Mouse (Mus musculus) gastrocnemius, postnatal 10 days (tissue): ENCODE results near the gene Trmo. TPM values are rescaled to one million over a fixed set of nuclear protein-coding genes. Genes with fewer than 3 reads are reported as not detected.

Experiments used
- DNase-seq: peaks from one replicate; pipeline ENCODE4 v3.0.0; 2021; ENCODE audit warnings: mixed read lengths
- total RNA-seq, 2 experiments: library from RNA; stranded (reverse); gene quantifications; 2 replicates each; pipeline ENCODE4 v1.2.3; 2021

Trmo gene
- total RNA-seq, 2 experiments from 2014 or later, result 3.5 to 4.0 TPM

DNA sequence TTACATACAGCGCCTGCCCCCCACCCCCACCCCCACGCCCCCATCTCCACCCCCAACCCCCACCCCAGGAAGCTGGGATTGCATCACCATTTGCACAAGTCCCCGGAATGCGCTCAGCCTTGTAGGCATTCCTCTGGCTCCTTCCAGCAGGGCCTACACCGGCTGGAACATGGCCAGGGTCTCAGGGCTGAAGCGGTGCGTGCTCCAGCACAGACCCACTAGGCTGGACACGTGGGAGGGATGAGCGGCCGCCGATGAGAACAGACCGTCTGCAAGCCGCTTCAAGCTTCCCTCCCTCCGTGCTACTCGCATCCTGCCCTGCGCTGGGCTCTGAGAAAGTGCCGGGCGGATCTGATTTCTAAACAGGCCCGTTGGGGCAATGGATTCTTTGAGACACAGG, 18.2 kb downstream of the Trmo start:
- peak; percentile 76 for DNase-seq

- DNase-seq, result no peak
Observed at GRCm38 (mm10) chr4:46370406-46370805, 18.8 kb downstream of the Trmo start.

DNA sequence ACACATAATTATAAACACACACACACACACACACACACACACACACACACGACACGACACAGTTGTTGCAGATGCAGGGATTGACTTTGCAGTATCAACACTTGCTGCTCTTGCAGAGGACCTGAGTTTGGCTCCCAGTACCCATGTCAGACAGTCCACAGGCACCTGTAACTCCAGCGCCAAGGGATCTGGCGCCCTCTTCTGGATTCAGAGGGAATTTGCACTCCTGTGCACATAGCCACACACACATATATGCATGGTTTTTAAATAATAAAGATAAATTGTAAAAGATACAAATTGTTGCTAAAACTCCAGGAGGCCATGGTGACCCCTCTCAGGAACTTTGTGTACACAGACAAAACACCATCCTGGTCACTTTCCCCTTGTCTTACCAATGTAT, 20.2 kb downstream of the Trmo start:
- DNase-seq, result no peak

- no peak for DNase-seq
Observed at GRCm38 (mm10) chr4:46367487-46367959, 21.7 kb downstream of the Trmo start.

- DNase-seq, result no peak
Observed at GRCm38 (mm10) chr4:46364360-46364759, 24.9 kb downstream of the Trmo start.

DNA sequence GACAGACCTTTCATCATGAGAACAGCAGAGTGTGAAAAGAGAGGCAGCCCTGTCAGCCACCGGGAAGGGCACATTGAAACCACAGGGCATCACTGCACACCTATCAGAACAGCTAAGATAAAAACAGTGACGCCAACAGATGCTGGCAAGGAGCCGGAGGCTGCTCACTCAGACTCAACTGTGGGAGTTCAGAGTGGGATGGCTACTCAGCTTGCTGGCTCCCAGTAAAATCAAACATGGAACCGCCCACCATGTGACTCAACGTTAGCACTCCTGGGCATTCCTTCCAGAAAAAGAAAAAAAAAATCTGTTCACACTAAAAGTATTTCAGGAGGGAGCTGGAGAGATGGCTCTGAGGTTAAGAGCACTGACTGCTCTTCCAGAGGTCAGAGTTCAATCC, 28.0 kb downstream of the Trmo start:
- no peak for DNase-seq

DNA sequence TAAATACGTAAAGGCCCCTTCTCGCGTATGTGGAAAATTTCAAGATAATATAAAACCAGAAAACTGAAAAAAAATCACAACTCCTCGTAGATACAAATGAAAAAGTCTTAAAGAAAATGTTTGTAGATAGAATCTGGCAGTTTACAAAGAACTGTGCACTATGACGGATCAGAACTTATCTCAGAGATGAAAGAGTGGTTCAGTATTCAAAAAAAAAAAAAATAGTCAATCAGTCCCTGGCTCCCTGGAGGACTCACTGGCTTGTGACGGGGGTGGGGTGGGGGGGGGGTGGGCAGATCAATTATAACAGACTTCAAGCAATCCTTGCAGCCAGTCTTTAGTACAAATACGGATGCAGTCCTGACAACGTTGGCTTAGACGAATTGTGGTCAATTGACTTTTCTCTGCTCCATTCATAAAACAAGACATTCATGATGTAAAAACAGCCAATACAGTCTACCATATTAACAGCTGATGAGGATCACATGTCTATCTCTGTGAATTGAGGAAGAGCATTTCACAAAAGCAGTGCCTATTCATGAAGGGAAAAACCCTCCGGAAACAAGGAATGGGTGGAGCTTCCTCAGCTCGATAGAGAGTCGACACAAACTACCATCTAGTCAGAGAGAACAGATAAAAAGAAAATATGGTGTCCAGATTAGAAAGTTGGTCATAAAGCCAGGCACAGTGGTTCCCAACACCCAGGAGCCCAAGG, 29.5 kb downstream of the Trmo start:
- no peak for DNase-seq

DNA sequence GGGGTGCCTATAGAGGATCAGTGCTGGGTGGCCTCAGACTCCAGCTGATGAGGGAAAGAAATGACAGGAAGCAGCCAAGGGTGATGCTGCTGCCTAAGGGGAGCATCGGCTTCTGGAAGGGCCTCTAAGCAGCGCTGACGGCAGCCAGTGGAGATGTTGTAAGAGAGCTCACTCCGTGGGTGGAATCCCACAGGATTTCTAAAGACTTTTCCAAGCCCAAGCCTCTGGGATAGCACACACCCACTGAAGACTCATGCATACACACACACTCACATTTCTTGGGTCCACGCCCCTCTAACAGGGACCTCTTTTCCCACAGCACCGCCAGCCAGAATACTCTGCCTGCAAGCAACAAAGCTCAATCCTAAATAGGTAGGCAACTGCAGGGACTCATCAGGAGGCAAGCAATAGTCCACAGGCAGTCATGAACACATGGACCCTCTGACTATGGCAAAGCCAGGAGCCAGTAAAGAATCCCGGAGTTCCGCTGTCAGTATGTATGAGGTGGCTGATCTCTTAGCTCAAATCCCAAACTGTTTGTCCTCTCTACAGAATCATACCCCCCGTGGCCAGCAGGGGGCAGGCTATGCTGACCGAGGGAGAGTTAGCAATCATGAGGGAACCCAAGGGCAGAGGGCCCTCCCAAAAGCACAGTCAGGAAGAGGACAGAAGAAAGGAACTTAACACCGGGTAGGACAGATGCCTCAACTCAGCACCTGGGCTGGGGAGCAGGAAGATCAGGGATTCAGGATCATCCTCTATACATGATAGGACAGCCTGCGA, 32.7 kb downstream of the Trmo start:
- peak; percentile 78 for DNase-seq

- no peak for DNase-seq
Observed at GRCm38 (mm10) chr4:46353045-46353444, 36.2 kb downstream of the Trmo start.

DNA sequence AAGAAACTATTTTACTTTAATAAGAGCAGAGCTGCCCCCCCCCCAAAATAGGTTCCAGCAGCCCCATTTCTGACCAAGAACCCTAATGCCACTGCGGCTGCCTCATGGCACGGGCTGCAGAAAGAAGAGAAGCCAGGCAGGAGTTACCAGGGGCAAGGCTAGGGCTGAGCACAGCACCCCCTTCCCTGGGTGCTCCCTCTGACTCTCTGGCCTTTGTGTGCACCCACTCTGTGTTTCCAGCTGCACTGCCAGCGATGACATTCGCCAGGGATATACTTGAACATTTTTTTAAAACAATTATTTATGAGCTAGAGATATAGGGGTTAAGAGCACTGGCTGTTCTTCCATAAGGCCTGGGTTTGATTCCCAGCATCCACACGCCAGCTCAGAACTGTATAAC, 39.7 kb downstream of the Trmo start:
- no peak for DNase-seq

DNA sequence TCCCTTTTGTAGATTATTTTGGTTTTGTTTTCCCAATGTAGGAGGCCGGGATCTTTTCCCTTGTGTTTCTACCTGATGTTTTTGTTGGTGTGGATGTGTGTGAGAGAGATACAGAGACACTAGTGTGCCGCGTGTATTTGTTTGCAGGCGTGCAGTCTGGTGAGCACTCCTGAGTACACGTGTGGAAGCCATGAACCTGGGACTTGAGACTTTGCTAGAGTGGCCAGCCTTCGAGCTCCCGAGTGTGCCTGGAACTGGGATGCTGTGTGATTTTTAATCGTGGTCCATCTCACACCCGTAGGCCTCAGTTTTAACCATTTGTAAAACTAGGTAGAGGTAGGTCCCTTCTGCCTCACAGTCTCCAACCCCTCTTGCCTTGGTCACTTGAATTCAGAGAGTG, 40.3 kb downstream of the Trmo start:
- DNase-seq, result no peak

DNA sequence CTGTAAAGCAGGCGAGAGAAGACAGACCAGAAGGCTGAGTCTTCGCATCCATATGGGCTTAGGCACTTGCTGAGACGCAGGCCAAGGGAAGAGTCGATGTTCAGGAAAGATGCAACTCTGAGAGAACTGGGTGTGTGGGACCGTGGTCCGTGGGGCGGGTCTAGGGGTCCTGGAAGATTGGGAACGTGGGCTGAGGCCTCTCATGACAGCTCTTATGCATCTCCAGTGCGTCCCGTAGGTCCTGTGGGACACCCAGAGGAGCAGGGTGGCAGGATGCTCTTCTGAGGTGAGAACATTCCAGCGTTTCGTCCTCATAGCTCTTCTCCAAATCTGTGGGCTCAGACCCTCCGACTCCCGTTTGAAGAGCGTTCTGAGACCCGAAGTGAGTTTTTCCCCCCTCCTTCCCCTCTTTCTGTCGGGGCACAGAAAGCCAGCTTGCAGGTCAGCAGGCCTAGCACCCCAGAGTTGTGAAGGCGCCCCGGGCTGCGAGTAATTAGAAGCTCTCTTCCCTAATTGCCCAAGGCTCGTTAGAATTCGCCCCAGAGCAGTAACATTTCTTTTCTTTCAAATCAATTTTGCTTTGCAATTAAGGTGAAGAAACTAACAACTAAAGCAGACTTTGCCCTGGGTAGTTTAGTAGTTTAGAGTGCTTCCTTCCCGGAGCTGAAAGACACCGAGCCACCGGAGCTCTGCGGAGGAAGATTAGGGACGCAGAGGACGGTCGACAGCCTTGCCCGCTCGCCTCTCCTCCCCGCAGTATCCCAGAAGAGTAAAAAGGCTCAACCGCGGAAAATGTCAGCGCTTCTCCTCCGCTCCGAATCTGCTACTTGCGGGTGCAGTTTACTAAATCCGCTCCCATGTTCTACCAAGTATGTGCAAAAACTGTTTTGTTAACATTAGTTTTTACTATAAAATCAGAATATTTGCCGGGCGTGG, 41.4 kb downstream of the Trmo start:
- no peak for DNase-seq

- DNase-seq, result no peak
Observed at GRCm38 (mm10) chr4:46347141-46347540, 42.1 kb downstream of the Trmo start.

DNA sequence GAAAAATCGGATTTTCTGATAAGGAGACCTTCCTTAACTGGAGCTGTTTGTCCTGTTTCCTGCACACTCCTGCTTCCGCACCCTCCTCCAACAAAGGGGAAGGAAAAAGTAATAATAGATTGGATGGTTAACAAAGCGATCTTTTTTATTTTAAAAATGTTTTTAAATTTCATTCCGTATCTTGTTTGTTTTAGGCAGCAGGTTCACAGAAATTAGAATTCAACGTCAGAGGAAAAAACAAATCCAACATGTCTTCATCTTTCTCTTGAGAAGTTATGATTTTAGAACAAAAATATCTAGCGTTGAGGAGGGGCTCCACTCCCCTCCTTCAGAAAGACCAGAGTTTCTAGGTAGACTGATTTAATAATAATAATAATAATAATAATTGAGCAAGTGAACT, 43.0 kb downstream of the Trmo start:
- no peak for DNase-seq

GRCm38 (mm10) chr4:46345773-46346100, 43.5 kb downstream of the Trmo start:
- DNase-seq, result no peak

DNA sequence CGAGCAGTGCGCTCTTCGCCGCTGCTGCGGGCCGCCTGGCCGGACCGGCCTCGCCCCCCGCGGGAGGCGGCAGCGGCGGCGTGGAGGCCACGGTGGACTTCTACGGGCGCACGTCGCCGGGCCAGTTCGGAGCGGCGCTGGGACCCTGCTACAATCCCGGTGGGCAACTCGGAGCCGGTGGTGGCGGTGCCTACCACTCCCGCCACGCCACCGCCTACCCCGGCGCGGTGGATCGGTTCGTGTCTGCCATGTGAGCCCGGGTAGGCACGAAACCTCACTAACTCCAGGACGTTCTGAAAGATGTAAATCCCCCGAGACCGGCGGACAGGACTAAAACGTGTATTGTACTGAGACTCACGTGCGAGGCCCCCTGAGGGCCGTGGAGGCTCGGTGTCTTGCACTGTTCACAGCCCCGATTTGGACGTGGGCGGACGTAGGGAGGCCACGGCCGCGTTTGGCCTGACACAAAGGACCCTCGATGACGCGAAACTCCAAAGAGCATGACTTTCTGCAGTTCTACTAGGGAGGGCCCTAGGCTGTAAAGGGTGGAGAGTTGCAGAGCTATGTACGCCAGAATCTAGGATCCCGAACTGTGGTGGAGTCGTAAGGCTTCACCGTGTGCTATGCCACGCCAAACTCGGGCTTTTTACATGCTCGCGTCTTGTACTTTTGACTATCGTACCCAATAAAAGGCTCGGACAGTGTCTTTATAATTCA, 44.0 kb downstream of the Trmo start:
- no peak for DNase-seq

- peak; percentile 21 for DNase-seq
Observed at GRCm38 (mm10) chr4:46344288-46344687, 44.9 kb downstream of the Trmo start.

DNA sequence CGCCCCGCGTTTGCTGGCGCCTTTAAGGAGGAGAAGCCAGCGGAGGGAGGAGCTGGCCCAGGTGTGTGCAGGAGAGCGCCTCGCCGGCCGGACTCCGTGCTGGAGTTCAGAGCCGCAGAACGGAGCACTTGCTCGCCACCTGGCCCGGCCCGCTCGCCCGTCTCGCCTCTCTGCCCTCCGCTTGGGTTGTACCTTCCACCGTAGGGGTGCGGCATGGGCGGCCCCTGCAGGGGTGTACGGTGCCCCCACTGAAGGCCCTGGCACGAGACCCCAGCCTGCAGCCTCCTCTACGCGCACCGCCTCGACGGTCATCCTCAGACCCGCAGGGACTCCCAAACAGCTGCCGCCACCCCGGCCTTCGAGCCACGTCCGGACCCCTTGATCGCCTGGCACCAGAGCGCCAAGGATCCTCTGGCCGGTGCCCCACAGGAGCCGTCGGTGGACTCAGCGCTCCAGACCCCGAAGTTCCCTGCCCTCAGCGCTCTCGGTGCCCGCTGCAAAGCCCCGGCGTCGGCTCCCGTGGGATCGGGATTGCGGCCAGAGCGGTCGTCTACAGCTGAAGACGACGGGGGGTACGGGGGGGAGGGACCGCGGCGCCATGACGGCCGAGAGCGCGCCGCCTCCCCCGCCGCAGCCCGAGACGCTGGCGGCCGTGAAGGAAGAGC, 45.5 kb downstream of the Trmo start, which contains the start of gene Foxe1:
Foxe1 (plus strand) TSS at position 14 of the 665 bp plus-strand sequence.
- no peak for DNase-seq

DNA sequence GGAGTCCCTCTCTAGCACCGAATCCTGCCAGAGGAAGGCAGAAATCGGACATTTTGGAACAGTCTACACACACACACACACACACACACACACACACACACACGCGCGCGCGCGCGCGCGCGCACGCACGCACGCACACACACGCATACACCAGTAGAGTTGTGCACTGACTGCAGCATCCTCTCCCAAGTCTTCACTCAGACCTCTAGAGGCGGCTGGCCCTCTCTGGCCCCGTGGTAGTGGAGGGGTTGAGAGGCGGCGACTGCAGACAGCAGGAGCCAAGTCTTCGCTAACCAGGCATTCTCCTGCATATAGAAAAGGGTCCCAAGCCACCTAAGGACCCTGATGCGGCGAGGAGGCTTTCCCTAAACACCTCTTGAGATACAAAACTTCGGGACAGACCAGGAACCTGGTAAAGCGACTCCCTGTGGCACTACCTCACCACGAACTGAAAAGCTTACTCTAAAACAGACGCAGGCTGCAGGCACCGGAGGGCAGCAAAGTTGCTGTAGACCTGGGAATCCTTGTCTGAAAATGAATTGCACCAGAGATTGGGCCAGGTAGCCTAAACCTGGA, 46.4 kb downstream of the Trmo start:
- no peak for DNase-seq

GRCm38 (mm10) chr4:46341831-46342680, 47.2 kb downstream of the Trmo start:
- DNase-seq, result no peak
